Mouse (Mus musculus) gastrocnemius, adult 2 months (tissue): ENCODE measurements at regions not wholly inside any gene's neighbourhood (a gene's known extent, or its start where the extent isn't known, plus 50 kb on each side); places are given as distances from the start of the nearest gene placed in this dataset.

Experiments used
- DNase-seq: peaks from one replicate; pipeline ENCODE4 v3.0.0; 2022
- H3K27ac ChIP-seq: fragments of 200-600 bp; 2 replicates; pipeline ENCODE4 v1.8.1; 2022; ENCODE audit warnings: mild to moderate bottlenecking
- H3K4me3 ChIP-seq: fragments of 200-600 bp; 2 replicates; pipeline ENCODE4 v1.8.1; 2022; ENCODE audit warnings: mild to moderate bottlenecking, moderate library complexity
- CTCF ChIP-seq: fragments of 200-600 bp; IDR thresholded peaks from 2 replicates; pipeline ENCODE4 v1.8.1; 2022; ENCODE audit warnings: antibody characterized with exemption, mild to moderate bottlenecking, moderate library complexity
- intact Hi-C: fragments of 180-260 bp; cut with DNase I; formaldehyde crosslinking; loops from one replicate; pipeline ENCODE4 v1.15.1; 2025

DNA sequence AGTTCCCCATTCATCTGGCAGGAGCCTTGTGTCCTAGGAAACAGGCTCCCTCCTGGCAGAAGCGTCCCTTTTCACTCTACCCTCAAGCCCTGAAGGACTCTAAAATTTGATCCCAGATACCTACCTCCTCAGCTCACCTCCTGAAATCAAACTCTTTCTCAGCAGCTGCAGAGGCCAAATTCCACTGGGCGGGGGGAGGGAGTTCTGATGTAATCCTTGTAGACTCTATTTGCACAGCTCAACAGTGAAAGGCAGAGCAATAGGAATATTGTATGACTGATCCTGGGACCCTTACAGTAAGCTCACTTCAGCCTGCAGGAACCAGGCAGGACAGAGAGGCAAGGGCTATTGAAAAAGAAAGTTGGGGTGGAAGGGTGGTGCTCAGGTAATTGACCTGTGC, 346.3 kb downstream of the Irx1 start:
- no peak overlapping the region for H3K27ac ChIP-seq
- no peak for DNase-seq
- H3K4me3 ChIP-seq: no peak overlapping the region
- intact Hi-C loops: loop anchor here (5.0 kb wide), 1 partner anchor 35 kb away; no protein-coding TSS in a partner anchor
- no peak for TF ChIP-seq CTCF

- intact Hi-C loops: no loop called here
- DNase-seq: no peak
- Histone ChIP-seq H3K4me3 (no peak overlapping the region), H3K27ac (no peak overlapping the region)
- TF ChIP-seq CTCF: no peak
Measured at GRCm38 (mm10) chr13:71612393-71613179, 350.9 kb downstream of the Irx1 start.

- intact Hi-C loops: no loop called here
- Histone ChIP-seq H3K27ac (no peak overlapping the region), H3K4me3 (no peak overlapping the region)
- no peak for DNase-seq
- no peak for TF ChIP-seq CTCF
Measured at GRCm38 (mm10) chr13:71582486-71582885, 381.0 kb downstream of the Irx1 start.

- DNase-seq: no peak
- no peak overlapping the region for H3K4me3 ChIP-seq
- H3K27ac ChIP-seq: no peak overlapping the region
- TF ChIP-seq CTCF: no peak
- intact Hi-C loops: no loop called here
Measured at GRCm38 (mm10) chr13:71565895-71566294, 397.6 kb downstream of the Irx1 start.

GRCm38 (mm10) chr13:71565388-71565787, 398.1 kb downstream of the Irx1 start:
- intact Hi-C loops: no loop called here
- no peak for DNase-seq
- TF ChIP-seq CTCF: no peak
- Histone ChIP-seq H3K4me3 (no peak overlapping the region), H3K27ac (no peak overlapping the region)

- intact Hi-C loops: no loop called here
- Histone ChIP-seq H3K4me3 (no peak overlapping the region), H3K27ac (no peak overlapping the region)
- TF ChIP-seq CTCF: no peak
- DNase-seq: no peak
Measured at GRCm38 (mm10) chr13:71558477-71559215, 404.9 kb downstream of the Irx1 start.

DNA sequence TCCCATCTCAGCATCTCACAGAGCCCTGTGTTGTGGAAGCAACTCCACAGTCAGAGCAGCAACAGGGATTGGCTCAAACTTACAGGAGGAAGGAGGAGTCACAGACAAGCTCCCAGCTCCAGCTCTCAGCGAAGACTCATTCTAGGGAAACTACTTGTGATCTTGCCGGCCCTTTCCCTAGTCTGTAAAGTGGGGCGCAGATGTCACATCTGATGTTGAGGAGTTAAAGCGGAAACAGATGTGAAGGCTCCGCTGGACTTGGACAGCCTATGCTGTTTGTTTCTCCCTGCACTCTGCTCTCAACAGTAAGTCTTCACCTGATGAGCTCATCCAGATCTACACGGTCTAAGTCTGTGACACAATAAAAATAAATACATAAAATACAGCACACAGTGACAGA, 408.1 kb downstream of the Irx1 start:
- no peak overlapping the region for H3K4me3 ChIP-seq
- no peak overlapping the region for H3K27ac ChIP-seq
- intact Hi-C loops: no loop called here
- DNase-seq: no peak
- no peak for TF ChIP-seq CTCF

DNA sequence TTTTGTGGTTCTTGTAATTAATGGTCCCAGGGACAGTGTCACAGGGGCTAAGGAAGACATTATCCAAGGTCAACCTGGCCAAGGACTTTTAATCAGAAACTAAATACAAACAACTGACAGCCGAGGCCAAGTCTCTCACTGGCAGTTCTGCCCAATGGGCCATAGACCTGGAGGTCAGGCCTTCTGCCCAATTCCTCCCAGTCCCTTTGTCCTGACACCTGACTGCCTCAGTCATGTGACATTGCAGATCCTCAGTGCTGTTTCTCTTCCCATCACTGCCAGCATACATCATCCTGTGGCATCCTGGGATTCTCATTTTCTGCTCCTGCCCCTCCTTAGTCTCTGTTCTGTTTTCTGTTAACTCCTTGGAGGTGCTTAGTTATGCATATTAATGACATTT, 413.4 kb downstream of the Irx1 start:
- no peak for DNase-seq
- H3K4me3 ChIP-seq: no peak overlapping the region
- TF ChIP-seq CTCF: no peak
- intact Hi-C loops: no loop called here
- no peak overlapping the region for H3K27ac ChIP-seq

DNA sequence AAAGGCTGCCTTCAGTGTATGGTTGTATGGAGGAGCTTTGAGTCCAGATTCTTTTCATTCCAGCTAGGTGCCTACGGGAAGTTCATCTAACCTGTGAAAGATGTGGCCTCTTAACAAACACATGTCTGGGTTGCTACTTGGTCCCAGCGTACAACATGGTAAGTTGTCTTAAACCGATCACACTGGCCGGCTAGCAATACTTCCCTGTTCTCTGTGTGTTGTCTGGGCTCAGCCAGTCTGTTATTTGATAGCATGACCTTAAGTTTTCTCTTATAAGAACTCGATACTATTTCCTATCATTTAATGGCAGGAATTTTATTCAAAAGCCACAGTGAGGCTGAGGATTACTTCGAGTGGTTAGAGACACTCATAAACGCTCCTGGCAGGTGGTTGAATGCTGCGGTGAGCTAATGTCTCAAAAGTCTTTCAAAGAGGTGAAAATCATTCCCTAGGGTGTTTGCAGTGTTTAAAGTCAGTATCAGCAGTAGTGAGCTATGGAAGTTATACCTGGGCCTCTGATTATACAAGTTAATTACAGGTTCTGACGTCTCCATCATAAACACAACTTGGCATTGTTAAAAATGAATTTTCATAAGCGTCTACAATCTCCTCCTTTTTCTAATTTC, 414.2 kb downstream of the Irx1 start:
- Histone ChIP-seq H3K27ac (no peak overlapping the region), H3K4me3 (no peak overlapping the region)
- TF ChIP-seq CTCF: no peak
- intact Hi-C loops: no loop called here
- DNase-seq: no peak

DNA sequence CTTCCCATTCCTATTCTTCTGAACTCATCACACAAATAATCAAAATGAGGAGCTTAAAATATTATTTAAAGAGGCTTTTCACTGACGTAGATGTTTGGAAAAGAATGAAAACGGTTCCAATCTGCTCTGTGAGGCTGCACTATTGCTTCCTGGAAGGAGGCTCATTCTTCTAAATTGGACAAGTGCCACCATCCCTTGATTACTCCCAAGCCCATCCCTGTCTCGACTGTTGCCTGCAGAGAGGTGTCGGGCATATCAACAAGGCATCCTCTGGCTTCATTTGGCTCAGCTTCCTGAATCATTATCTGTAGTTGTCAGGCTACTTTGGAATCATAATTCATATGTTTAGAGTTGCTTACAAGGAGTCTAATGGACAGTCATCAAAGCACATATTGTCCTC, 425.3 kb downstream of the Irx1 start:
- intact Hi-C loops: no loop called here
- no peak for DNase-seq
- TF ChIP-seq CTCF: no peak
- Histone ChIP-seq H3K4me3 (no peak overlapping the region), H3K27ac (no peak overlapping the region)

GRCm38 (mm10) chr13:71532796-71533351, 430.6 kb downstream of the Irx1 start:
- H3K27ac ChIP-seq: no peak overlapping the region
- TF ChIP-seq CTCF: no peak
- intact Hi-C loops: no loop called here
- no peak overlapping the region for H3K4me3 ChIP-seq
- no peak for DNase-seq

DNA sequence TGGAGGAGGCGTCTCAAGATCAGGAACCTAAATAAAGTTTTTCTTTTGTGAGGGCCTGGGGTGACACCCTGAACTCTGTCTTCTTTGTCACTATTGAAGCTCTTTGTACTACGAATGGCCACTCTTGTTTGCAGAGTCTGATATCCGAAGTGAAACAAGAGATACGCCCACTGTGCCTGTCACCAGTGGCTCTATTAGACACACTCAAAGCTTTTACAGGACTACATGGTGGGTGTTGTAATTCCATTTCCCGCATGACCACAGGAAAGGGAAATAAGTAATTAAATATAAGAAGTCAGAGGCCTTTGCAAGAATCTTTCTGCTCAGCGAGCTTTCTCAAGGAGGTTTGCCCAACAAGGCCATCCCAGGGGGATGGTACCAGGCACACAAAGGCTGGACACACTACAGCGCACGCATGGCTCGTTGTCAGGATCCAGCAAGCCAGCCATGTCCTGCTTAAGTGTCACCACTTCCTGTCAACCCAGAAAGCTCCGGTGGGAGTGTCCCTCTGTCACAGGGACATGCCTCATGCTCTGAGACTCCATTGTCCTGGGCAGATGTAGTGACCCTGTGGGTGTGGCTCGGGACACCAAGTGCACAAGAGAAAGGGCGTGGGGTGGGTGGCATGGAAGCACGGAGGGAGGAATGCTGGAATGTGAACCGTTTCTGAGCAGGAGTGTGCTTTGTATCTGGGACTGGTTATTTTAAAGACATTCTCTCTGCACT, 434.0 kb downstream of the Irx1 start:
- no peak for TF ChIP-seq CTCF
- intact Hi-C loops: no loop called here
- no peak for DNase-seq

More for the DNA sequence above, 434.0 kb downstream of the Irx1 start:
- Histone ChIP-seq H3K27ac (no peak overlapping the region), H3K4me3 (no peak overlapping the region)
